Mouse (Mus musculus) hindbrain, embryonic 14.5 days (tissue): Measurements from ENCODE around the gene Ppp2r2c. TPM values are rescaled to one million over a fixed set of nuclear protein-coding genes. Genes with fewer than 3 reads are reported as not detected.

Experiments
- ATAC-seq: fragments of 200-750 bp; cut with Nextera tagmentation; 2 replicates; pipeline ENCODE4 v1.8.0; 2017; ENCODE audit warnings: moderate number of reproducible peaks, mild to moderate bottlenecking, moderate TSS enrichment, moderate library complexity; ENCODE audit not compliant: low FRiP score
- DNase-seq: peaks from one replicate; pipeline ENCODE4 v3.0.0-alpha.2; 2015; ENCODE audit warnings: low spot score
- H3K27ac ChIP-seq: fragments of 300-500 bp; sonication (generic); 2 replicates; pipeline ENCODE4 v1.5.1; 2014; ENCODE audit warnings: mild to moderate bottlenecking, moderate library complexity
- H3K27me3 ChIP-seq: fragments of 300-500 bp; sonication (generic); 2 replicates; pipeline ENCODE4 v1.6.1; 2014; ENCODE audit warnings: mild to moderate bottlenecking, low read length, mixed read lengths; ENCODE audit not compliant: control insufficient read depth, insufficient read depth
- H3K36me3 ChIP-seq: fragments of 300-500 bp; sonication (generic); replicated peaks from 2 replicates; pipeline ENCODE4 v1.6.1; 2014; ENCODE audit not compliant: control insufficient read depth, insufficient read depth
- H3K4me1 ChIP-seq: fragments of 300-500 bp; sonication (generic); replicated peaks from 2 replicates; pipeline ENCODE4 v1.6.1; 2014; ENCODE audit warnings: antibody characterized with exemption, low read length, mixed read lengths; ENCODE audit not compliant: control insufficient read depth, insufficient read depth
- H3K4me2 ChIP-seq: fragments of 300-500 bp; sonication (generic); replicated peaks from 2 replicates; pipeline ENCODE4 v1.6.1; 2014; ENCODE audit warnings: mild to moderate bottlenecking, moderate library complexity
- H3K4me3 ChIP-seq: fragments of 300-500 bp; sonication (generic); replicated peaks from 2 replicates; pipeline ENCODE4 v1.5.1; 2014; ENCODE audit warnings: mild to moderate bottlenecking, low read length
- H3K9ac ChIP-seq: fragments of 300-500 bp; sonication (generic); 2 replicates; pipeline ENCODE4 v1.6.1; 2014
- H3K9me3 ChIP-seq: fragments of 300-500 bp; sonication (generic); 2 replicates; pipeline ENCODE4 v1.6.1; 2016; ENCODE audit warnings: low read length; ENCODE audit not compliant: control insufficient read depth
- WGBS: fragments of 180-500 bp; shearing (Covaris S2); extraction: QIAGEN DNeasy Blood & Tissue Kit; methylation state at CpG from one replicate; pipeline ENCODE4 v1.1.7; 2014; 5-methylcytosine and 5-hydroxymethylcytosine counted together
- polyA plus RNA-seq: library from polyadenylated mRNA; unstranded; fragments of >200 nt; fragmentation: Nextera tagmentation; extraction: Ambion mirVana; gene quantifications from 2 replicates; pipeline ENCODE4 v1.2.1, GENCODE M21; 2014

Ppp2r2c gene
- polyA plus RNA-seq, 1 experiment from 2014 or later, result 63.6 TPM

- Histone ChIP-seq H3K9me3 (no peaks in the 10 kb centered on the region), H3K9ac (no peak overlapping the region), H3K27me3 (no peaks in the 10 kb centered on the region), H3K27ac (no peak overlapping the region), H3K4me1 (no peaks in the 10 kb centered on the region; the same call in 1 of the 2 replicates), H3K36me3 (no peaks in the 10 kb centered on the region; the same call in 1 of the 2 replicates), H3K4me3 (no peak overlapping the region), H3K4me2 (no peak overlapping the region)
- ATAC-seq, result no peak
- DNase-seq, result no peak
- WGBS, result 86% methylated on average over 2 of the region's 2 CpGs
These were observed 74.1 kb downstream of the Ppp2r2c start for GRCm38 (mm10) chr5:36942446-36942845.

DNA sequence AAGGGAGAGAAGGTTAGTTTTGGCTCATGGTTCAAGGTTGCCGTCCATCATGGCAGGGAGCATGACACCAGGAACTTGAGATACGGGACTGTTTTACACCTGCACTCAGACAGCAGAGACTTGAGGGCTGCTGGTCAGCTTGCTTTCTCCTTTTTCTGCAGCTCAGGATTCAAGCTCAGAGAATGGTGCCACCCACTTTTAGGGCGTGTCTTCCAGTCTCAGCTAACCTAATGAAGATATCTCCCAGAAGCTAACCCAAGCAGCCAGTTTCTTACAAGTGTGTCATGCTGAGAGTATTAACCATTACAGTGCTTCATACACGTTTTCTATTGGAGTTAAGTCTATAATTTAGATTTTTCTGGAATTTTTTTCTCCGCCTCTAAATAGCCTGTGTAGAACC is 76.2 kb downstream of the Ppp2r2c start:
- Histone ChIP-seq H3K9ac (no peak overlapping the region), H3K27me3 (no peaks in the 10 kb centered on the region), H3K4me1 (no peaks in the 10 kb centered on the region; the same call in 1 of the 2 replicates), H3K36me3 (no peaks in the 10 kb centered on the region; the same call in 1 of the 2 replicates), H3K4me2 (no peak overlapping the region), H3K4me3 (no peak overlapping the region), H3K9me3 (no peaks in the 10 kb centered on the region), H3K27ac (0 out of 2 replicates have a peak overlapping the region, but pooled peaks have one; percentile 14)
- DNase-seq (no peak), ATAC-seq (no peak)
- WGBS, result 80% methylated on average over 5 of the region's 5 CpGs

DNA sequence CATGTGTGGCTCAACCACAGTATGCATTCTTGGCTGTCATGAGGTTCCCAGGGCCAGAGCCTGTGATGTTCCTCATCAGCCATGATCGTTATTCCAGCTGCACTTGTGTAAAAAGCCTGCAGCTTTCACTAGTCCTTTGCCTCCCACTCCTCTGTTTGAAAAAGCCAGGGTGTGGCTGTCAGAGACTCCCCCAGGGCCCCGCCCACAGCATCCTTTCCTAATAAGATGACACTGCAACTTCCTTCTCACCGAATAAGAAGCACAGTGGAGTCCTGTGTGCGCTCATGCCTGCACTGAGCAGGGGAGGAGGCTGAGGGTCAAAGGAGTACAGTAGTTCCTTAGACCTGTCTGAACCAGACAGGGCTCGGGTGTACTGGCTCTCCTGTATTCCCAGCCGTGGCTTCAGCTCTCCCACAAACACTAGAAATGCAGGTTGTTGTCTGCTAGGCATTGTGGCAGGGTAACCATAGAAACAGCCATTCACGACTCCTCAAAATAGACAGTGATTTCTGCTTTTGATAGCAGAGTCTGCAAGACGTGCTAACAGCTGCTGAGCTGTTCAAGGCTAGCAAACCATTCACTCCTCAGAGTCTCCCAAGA is 76.9 kb downstream of the Ppp2r2c start:
- H3K9ac ChIP-seq, result no peak overlapping the region
- ATAC-seq, result peak; percentile 36
- no peak overlapping the region for H3K4me2 ChIP-seq
- no peaks in the 10 kb centered on the region; the same call in 1 of the 2 replicates for H3K4me1 ChIP-seq
- H3K9me3 ChIP-seq, result no peaks in the 10 kb centered on the region
- WGBS, result 31% methylated on average over 8 of the region's 8 CpGs
- H3K27me3 ChIP-seq, result no peaks in the 10 kb centered on the region
- H3K4me3 ChIP-seq, result no peak overlapping the region
- H3K27ac ChIP-seq, result peak overlapping the region; percentile 55; the same call in 1 of the 2 replicates
- H3K36me3 ChIP-seq, result no peaks in the 10 kb centered on the region; the same call in 1 of the 2 replicates
- no peak for DNase-seq

GRCm38 (mm10) chr5:36945713-36946112 is 77.4 kb downstream of the Ppp2r2c start:
- 0 out of 2 replicates have a peak overlapping the region, but pooled peaks have one; percentile 55 for H3K27ac ChIP-seq
- no peak overlapping the region for H3K4me3 ChIP-seq
- H3K4me2 ChIP-seq, result no peak overlapping the region
- no peak for DNase-seq
- H3K9me3 ChIP-seq, result no peaks in the 10 kb centered on the region
- 74% methylated on average over 2 of the region's 2 CpGs for WGBS
- H3K9ac ChIP-seq, result no peak overlapping the region
- H3K4me1 ChIP-seq, result no peaks in the 10 kb centered on the region; the same call in 1 of the 2 replicates
- no peak for ATAC-seq
- H3K36me3 ChIP-seq, result no peaks in the 10 kb centered on the region; the same call in none of the 2 replicates
- no peaks in the 10 kb centered on the region for H3K27me3 ChIP-seq

DNA sequence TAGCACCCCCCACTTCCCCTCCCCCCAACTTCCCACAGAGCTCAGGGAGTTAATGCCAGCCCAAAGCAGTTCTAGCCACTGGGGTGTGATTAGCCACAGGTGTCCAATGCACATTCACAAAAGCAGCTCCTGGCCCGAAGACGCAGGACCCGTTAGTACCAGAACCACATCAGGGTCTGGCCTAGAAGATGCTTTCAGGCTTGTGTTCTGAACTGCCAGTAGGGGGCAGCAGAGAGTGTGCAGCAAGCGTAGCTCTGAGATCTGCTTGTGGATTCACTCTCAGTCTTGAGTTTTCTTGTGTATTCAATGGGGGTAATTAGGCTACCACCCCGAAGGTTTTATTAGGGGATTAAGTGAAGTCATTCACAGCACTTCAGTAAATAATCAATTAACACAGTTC is 78.1 kb downstream of the Ppp2r2c start:
- Histone ChIP-seq H3K4me2 (no peak overlapping the region), H3K4me1 (no peaks in the 10 kb centered on the region; the same call in 1 of the 2 replicates), H3K9ac (no peak overlapping the region), H3K36me3 (no peaks in the 10 kb centered on the region; the same call in none of the 2 replicates), H3K27me3 (no peaks in the 10 kb centered on the region), H3K4me3 (no peak overlapping the region), H3K27ac (no peak overlapping the region), H3K9me3 (no peaks in the 10 kb centered on the region)
- 22% methylated on average over 5 of the region's 5 CpGs for WGBS
- DNase-seq (peak; percentile 80), ATAC-seq (peak; percentile 32; the same call in 1 of the 2 replicates)

- no peak overlapping the region for H3K4me2 ChIP-seq
- H3K27me3 ChIP-seq, result no peaks in the 10 kb centered on the region
- 18% methylated on average over 3 of the region's 3 CpGs for WGBS
- H3K27ac ChIP-seq, result no peak overlapping the region
- H3K4me3 ChIP-seq, result no peak overlapping the region
- ATAC-seq (peak; percentile 62; the same call in 1 of the 2 replicates), DNase-seq (peak; percentile 80)
- no peaks in the 10 kb centered on the region; the same call in 1 of the 2 replicates for H3K4me1 ChIP-seq
- peaks cover 9% of the 10 kb centered on the region for H3K36me3 ChIP-seq
- H3K9ac ChIP-seq, result no peak overlapping the region
- H3K9me3 ChIP-seq, result no peaks in the 10 kb centered on the region
These were observed 80.5 kb downstream of the Ppp2r2c start for GRCm38 (mm10) chr5:36948831-36949230.

DNA sequence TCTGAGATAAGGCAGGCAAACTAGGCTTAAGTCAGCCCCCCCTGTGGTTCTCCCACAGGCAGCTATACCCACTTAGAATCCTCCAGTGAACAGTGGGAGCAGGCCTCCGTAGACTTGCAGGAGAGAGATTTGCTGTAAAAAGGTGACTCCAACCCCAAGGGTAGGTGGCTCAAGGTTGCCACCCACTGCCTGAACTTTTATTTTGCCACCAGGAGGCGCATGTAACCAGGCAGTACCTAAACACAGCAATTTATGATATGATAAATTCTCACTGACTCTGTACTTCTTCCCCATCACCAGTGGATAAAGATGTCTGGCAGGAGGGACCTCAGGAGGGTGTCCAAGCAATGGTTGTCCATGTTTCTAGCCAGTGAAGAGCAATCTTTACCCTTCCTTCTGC is 82.6 kb downstream of the Ppp2r2c start:
- no peak overlapping the region for H3K4me3 ChIP-seq
- no peaks in the 10 kb centered on the region for H3K9me3 ChIP-seq
- 53% methylated on average over 2 of the region's 2 CpGs for WGBS
- H3K27me3 ChIP-seq, result no peaks in the 10 kb centered on the region
- no peak overlapping the region for H3K9ac ChIP-seq
- H3K27ac ChIP-seq, result no peak overlapping the region
- H3K36me3 ChIP-seq, result peaks cover 9% of the 10 kb centered on the region
- DNase-seq (no peak), ATAC-seq (no peak)
- no peak overlapping the region for H3K4me2 ChIP-seq
- H3K4me1 ChIP-seq, result no peaks in the 10 kb centered on the region; the same call in 1 of the 2 replicates

DNA sequence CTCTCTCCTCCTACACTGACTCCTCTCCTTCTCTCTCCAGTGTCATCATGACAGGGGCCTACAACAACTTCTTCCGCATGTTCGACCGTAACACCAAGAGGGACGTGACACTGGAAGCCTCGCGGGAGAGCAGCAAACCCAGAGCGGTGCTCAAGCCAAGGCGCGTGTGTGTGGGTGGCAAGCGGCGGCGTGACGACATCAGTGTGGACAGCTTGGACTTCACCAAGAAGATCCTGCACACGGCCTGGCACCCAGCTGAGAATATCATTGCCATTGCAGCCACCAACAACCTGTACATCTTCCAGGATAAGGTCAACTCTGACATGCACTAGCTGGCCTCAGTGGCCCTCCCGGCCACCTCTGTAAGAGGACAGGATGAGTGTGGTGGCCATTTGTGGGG is 84.0 kb downstream of the Ppp2r2c start:
- ATAC-seq (no peak), DNase-seq (no peak)
- Histone ChIP-seq H3K9ac (no peak overlapping the region), H3K4me3 (no peak overlapping the region), H3K9me3 (no peaks in the 10 kb centered on the region), H3K4me1 (no peaks in the 10 kb centered on the region), H3K27ac (no peak overlapping the region), H3K36me3 (peaks cover 9% of the 10 kb centered on the region), H3K27me3 (no peaks in the 10 kb centered on the region), H3K4me2 (no peak overlapping the region)
- 89% methylated on average over 15 of the region's 15 CpGs for WGBS

GRCm38 (mm10) chr5:36955366-36955765 is 87.1 kb downstream of the Ppp2r2c start:
- DNase-seq (no peak), ATAC-seq (no peak)
- H3K4me3 ChIP-seq, result no peak overlapping the region
- no peak overlapping the region for H3K9ac ChIP-seq
- peaks cover 4% of the 10 kb centered on the region for H3K4me1 ChIP-seq
- H3K4me2 ChIP-seq, result no peak overlapping the region
- H3K9me3 ChIP-seq, result no peaks in the 10 kb centered on the region
- no peak overlapping the region for H3K27ac ChIP-seq
- no peaks in the 10 kb centered on the region for H3K27me3 ChIP-seq
- WGBS, result 26% methylated on average over 4 of the region's 4 CpGs
- H3K36me3 ChIP-seq, result peaks cover 9% of the 10 kb centered on the region; the same call in 1 of the 2 replicates
